Mouse (Mus musculus) spleen, adult 2 months (tissue): ENCODE results near the gene Emilin2.

ENCODE experiments used
- CTCF ChIP-seq: fragments of 200-500 bp; IDR thresholded peaks from 2 replicates; pipeline ENCODE4 v1.5.1; 2011; ENCODE audit warnings: mild to moderate bottlenecking, inconsistent platforms; ENCODE audit not compliant: insufficient read depth, insufficient read length, insufficient replicate concordance; ENCODE audit errors: extremely low read depth
- POLR2A ChIP-seq: fragments of 200-500 bp; IDR thresholded peaks from 2 replicates; pipeline ENCODE4 v1.6.1; 2011; ENCODE audit warnings: low read depth, low read length, inconsistent platforms

DNA sequence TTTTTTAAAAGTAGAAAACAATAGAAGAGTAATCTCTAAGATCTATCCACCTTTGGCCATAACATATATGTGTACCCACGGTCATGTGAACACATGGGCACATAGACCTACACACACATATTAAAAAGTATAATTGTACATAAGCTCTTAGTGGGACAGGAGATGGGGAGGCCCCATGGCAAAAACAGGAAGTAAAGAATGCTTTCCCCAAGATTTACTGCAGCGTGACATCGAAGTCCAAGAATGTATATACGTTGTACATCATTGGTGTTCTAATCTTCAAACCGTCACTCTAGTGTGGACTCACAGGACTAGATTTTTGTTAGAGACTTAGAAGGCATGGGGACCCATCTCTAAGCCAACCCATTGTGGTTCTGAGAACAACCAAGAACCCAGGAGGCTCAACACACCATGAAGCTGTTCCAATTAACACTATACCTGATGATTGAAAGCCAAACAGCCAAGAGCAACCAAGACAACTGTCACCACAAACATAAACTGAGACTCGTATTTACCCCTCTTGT is 19.8 kb downstream of the Emilin2 start:
- TF ChIP-seq CTCF: no peak
- TF ChIP-seq POLR2A: no peak
